Mouse (Mus musculus) hindbrain, embryonic 11.5 days (tissue): ENCODE measurements at regions not wholly inside any gene's neighbourhood (a gene's known extent, or its start where the extent isn't known, plus 50 kb on each side); places are given as distances from the start of the nearest gene placed in this dataset.

Experiments used
- ATAC-seq: fragments of 200-750 bp; cut with Nextera tagmentation; 2 replicates; pipeline ENCODE4 v1.8.0; 2017; ENCODE audit warnings: mild to moderate bottlenecking, moderate TSS enrichment, moderate library complexity; ENCODE audit not compliant: low FRiP score
- DNase-seq: peaks from one replicate; pipeline ENCODE4 v3.0.0-alpha.2; 2015; ENCODE audit warnings: low spot score
- H3K27ac ChIP-seq: fragments of 300-500 bp; sonication (generic); 2 replicates; pipeline ENCODE4 v1.5.1; 2014; ENCODE audit warnings: mild to moderate bottlenecking, low read depth, low read length
- H3K27me3 ChIP-seq: fragments of 300-500 bp; sonication (generic); 2 replicates; pipeline ENCODE4 v1.6.1; 2014; ENCODE audit warnings: mild to moderate bottlenecking, low read length, moderate library complexity, mixed read lengths; ENCODE audit not compliant: control insufficient read depth, insufficient read depth
- H3K36me3 ChIP-seq: fragments of 300-500 bp; sonication (generic); 2 replicates; pipeline ENCODE4 v1.6.1; 2014; ENCODE audit warnings: mild to moderate bottlenecking, low read length, moderate library complexity, mixed read lengths; ENCODE audit not compliant: control insufficient read depth, insufficient read depth
- H3K4me1 ChIP-seq: fragments of 300-500 bp; sonication (generic); replicated peaks from 2 replicates; pipeline ENCODE4 v1.6.1; 2014; ENCODE audit warnings: low read length, mixed read lengths; ENCODE audit not compliant: control insufficient read depth, insufficient read depth
- H3K4me2 ChIP-seq: fragments of 300-500 bp; sonication (generic); replicated peaks from 2 replicates; pipeline ENCODE4 v1.6.1; 2014; ENCODE audit warnings: mild to moderate bottlenecking, low read depth, low read length
- H3K4me3 ChIP-seq: fragments of 300-500 bp; sonication (generic); 2 replicates; pipeline ENCODE4 v1.5.1; 2014; ENCODE audit warnings: low read depth, low read length
- H3K9ac ChIP-seq: fragments of 300-500 bp; sonication (generic); 2 replicates; pipeline ENCODE4 v1.6.1; 2014; ENCODE audit warnings: low read depth, low read length
- H3K9me3 ChIP-seq: fragments of 300-500 bp; sonication (generic); 2 replicates; pipeline ENCODE4 v1.6.1; 2016; ENCODE audit warnings: low read length; ENCODE audit not compliant: control insufficient read depth
- WGBS: fragments of 180-500 bp; shearing (Covaris S2); extraction: QIAGEN DNeasy Blood & Tissue Kit; methylation state at CpG from one replicate; pipeline ENCODE4 v1.1.7; 2014; 5-methylcytosine and 5-hydroxymethylcytosine counted together

DNA sequence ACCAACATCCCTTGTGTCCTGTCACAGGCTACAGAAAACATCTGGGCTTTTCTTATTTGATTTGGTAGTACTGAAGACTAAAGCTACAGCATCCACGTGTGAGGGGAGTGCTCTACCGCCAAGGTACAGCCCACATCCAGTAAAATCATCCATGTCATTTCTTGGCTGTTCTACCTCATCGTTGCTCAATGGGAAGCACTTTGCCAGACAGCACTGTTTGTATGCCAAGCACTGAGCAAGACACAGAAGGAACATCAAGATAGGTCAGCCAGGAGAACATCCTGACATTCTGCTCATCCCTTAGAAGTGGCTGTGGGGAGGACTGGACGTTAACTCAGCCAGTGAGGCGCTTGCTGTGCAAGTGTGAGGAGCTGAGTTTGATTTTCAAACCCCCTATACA is 178.9 kb downstream of the Insig2 start:
- Histone ChIP-seq H3K27me3 (no peaks in the 10 kb centered on the region), H3K9me3 (no peaks in the 10 kb centered on the region), H3K27ac (no peak overlapping the region), H3K9ac (no peak overlapping the region), H3K4me3 (no peak overlapping the region), H3K4me2 (no peak overlapping the region), H3K4me1 (no peaks in the 10 kb centered on the region), H3K36me3 (no peaks in the 10 kb centered on the region)
- WGBS, result 83% methylated on average over 5 of the region's 5 CpGs
- no peak for DNase-seq
- ATAC-seq, result no peak

DNA sequence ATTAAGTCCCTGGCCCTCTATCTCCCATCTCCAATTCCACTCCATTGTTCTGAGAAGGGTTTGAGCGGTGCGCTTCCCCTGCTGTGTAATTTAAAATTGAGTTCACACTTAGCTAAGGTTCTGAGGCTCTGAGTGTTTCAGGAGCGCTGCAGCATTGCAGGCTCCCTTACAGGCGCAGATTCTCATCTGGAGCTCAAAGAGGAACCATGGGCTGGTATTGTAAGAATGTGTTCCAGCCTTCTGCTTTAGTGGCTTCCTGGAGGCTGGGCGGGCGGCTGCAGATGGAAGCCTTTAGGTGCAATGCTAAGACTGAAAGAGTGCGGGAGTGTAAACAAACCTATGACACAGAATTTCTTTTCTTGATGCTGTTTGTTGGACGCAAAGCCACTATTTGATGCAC is 177.8 kb downstream of the Insig2 start:
- DNase-seq, result no peak
- no peak overlapping the region for H3K27ac ChIP-seq
- H3K9me3 ChIP-seq, result no peaks in the 10 kb centered on the region
- no peaks in the 10 kb centered on the region for H3K27me3 ChIP-seq
- H3K4me2 ChIP-seq, result no peak overlapping the region
- H3K9ac ChIP-seq, result no peak overlapping the region
- no peaks in the 10 kb centered on the region for H3K36me3 ChIP-seq
- 37% methylated on average over 8 of the region's 8 CpGs for whole genome bisulfite sequencing
- no peak for ATAC-seq
- no peaks in the 10 kb centered on the region for H3K4me1 ChIP-seq
- H3K4me3 ChIP-seq, result no peak overlapping the region

DNA sequence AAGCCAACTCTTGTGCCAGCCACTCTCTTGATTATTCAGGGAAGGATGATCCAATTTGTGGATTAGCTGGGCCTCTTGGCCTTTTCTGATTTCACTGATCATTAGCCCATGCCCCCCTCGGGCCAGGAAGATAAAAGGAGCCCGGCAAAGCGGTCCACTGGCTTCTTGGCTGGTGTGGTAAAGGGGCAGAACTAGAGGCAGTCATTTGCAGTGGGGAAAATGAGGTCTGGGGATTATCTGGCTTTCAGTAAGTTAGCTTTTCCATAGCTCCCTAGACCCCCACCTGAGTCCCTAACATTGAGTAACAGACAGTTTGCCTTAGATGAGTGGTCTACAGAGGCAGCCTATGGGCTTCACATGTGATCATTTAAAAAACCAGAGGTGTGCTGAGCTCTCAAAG is 163.7 kb downstream of the Insig2 start:
- DNase-seq (no peak), ATAC-seq (no peak)
- Histone ChIP-seq H3K9ac (no peak overlapping the region), H3K27me3 (no peaks in the 10 kb centered on the region; the same call in none of the 2 replicates), H3K4me2 (no peak overlapping the region), H3K9me3 (no peaks in the 10 kb centered on the region), H3K36me3 (no peaks in the 10 kb centered on the region), H3K4me1 (no peaks in the 10 kb centered on the region), H3K4me3 (no peak overlapping the region), H3K27ac (no peak overlapping the region)
- 47% methylated on average over 3 of the region's 3 CpGs for WGBS

DNA sequence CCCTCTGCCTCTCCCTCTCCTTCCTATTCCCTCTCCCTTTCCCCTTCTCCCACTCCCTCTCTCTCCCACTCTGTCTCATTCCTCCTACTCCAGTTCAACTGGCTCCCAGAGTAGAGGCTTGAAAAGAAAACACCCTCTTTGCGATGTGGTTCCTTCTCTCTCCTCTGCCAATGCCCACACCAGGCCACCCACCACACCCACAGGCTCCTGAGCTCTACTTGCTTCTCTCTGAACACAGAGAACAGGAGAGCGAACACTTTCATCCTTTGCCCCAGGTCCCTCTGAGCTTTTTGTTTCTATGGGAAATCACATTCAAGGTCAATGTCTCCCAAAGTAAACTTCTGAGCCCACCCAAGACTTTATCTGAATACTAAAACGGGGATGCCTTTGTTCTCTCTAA is 155.8 kb downstream of the Insig2 start:
- Histone ChIP-seq H3K36me3 (no peaks in the 10 kb centered on the region), H3K27ac (no peak overlapping the region), H3K27me3 (peaks cover 22% of the 10 kb centered on the region), H3K9ac (no peak overlapping the region), H3K4me1 (peaks cover 4% of the 10 kb centered on the region; the same call in 1 of the 2 replicates), H3K4me3 (no peak overlapping the region), H3K4me2 (no peak overlapping the region), H3K9me3 (no peaks in the 10 kb centered on the region)
- no peak for ATAC-seq
- WGBS, result 4% methylated on average over 3 of the region's 3 CpGs
- DNase-seq, result peak; percentile 25

DNA sequence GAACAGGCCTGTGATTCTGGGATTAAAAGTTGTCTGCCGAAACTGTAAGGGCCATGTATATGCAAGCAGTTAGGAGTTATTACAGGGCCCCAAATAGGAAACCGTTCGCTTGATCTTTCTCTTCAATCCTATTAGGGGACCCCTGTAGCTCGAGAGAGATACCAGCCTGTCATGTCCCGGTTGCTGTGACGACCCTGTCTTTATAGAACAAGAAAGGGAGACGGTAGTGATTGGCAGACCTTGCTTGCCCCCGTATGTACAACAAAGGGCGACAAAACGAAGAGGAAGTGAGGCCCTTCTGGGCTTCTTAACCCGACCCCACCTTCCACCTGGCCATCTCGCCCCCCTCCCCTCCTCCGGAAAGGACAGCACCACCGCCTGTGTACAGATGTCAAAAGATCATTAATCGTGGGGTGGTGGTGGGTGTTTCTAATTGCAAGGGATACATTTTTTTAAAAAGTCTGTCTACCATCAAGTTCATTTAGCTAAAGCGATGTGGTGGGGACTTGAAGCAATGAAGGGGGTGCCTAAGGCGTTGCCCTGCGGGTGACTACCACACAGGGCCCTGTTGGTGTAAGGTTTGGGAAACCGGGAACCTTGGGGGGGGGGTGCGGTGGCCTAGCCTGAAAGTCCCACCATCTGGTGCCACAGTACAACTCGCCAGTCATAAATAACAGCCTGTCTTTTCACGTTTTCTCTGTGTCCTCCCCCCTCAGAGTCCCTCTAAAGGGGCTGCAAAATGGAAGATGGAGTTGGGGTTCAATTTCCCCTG is 155.1 kb downstream of the Insig2 start:
- H3K27ac ChIP-seq, result peak overlapping the region; percentile 60
- peak; percentile 70 for DNase-seq
- H3K9ac ChIP-seq, result peak overlapping the region; percentile 52
- H3K4me1 ChIP-seq, result peaks cover 4% of the 10 kb centered on the region; the same call in 1 of the 2 replicates
- peaks cover 22% of the 10 kb centered on the region for H3K27me3 ChIP-seq
- ATAC-seq, result peak; percentile 81
- no peaks in the 10 kb centered on the region for H3K9me3 ChIP-seq
- peak overlapping the region; percentile 44 for H3K4me2 ChIP-seq
- H3K36me3 ChIP-seq, result no peaks in the 10 kb centered on the region
- peak overlapping the region; percentile 16; the same call in 1 of the 2 replicates for H3K4me3 ChIP-seq
- 2% methylated on average over 22 of the region's 22 CpGs for WGBS

DNA sequence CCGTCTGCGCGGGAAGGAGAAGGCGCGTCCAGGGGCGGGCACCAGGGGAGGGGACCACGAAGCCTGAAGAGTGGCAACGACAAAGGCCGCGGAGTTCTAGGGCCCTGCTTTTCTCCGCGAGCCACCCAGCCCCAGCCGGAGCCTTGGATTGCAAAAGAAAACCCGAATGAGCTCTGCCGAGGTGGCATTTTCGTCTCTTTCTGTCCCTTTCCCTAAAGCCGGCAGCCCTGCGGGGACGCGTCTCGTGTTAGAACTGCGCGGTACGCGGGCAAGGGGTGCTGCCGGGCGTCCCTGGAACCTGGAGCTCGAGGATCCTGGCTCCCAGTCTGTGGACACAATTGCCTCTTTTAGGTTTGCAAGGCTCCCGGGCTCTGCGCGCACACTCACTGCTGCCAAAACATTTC is 154.5 kb downstream of the Insig2 start:
- DNase-seq (peak; percentile 66), ATAC-seq (peak; percentile 15)
- Histone ChIP-seq H3K9ac (peak overlapping the region; percentile 52), H3K4me3 (peak overlapping the region; percentile 16), H3K27ac (peak overlapping the region; percentile 60), H3K4me1 (peaks cover 4% of the 10 kb centered on the region; the same call in 1 of the 2 replicates), H3K9me3 (no peaks in the 10 kb centered on the region), H3K36me3 (no peaks in the 10 kb centered on the region), H3K27me3 (peaks cover 22% of the 10 kb centered on the region), H3K4me2 (peak overlapping the region; percentile 44)
- WGBS, result 0% methylated on average over 31 of the region's 31 CpGs

DNA sequence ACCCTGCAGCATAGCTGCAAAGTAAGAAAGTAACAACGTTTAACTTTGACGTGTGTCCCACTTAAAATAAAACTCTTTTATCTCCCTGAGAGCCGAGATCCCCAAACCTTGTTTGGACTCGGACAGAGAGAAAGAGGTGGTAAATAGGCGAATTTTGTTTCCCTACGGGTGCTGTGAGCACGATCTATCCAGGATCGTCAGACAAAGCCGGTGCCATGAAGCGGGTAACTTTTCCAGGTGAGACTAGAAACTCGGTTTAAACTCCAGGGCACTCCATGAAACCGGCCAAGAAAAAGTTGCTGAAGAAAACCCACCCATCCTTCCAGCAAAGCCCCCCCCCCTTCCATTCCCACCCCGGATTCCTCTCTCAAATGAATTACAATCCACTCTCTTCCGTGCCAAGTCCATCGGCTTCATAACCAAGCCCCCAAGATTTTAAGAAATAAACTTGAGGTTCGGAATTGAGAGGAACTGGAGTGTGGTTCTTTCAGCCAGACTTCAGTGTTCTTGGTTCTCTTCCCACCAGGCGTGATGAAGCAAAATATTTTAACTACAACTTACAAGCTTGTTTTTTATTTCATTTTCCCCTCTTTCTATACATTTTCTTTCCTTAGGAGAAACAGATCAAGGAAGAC is 153.7 kb downstream of the Insig2 start:
- Histone ChIP-seq H3K27me3 (peaks cover 21% of the 10 kb centered on the region), H3K4me2 (no peak overlapping the region), H3K27ac (peak overlapping the region; percentile 30; the same call in 1 of the 2 replicates), H3K36me3 (no peaks in the 10 kb centered on the region), H3K4me1 (peaks cover 4% of the 10 kb centered on the region; the same call in 1 of the 2 replicates), H3K9me3 (no peaks in the 10 kb centered on the region), H3K9ac (no peak overlapping the region), H3K4me3 (no peak overlapping the region)
- under 1% methylated on average over 17 of the region's 17 CpGs for WGBS
- DNase-seq (peak; percentile 56), ATAC-seq (no peak)

DNA sequence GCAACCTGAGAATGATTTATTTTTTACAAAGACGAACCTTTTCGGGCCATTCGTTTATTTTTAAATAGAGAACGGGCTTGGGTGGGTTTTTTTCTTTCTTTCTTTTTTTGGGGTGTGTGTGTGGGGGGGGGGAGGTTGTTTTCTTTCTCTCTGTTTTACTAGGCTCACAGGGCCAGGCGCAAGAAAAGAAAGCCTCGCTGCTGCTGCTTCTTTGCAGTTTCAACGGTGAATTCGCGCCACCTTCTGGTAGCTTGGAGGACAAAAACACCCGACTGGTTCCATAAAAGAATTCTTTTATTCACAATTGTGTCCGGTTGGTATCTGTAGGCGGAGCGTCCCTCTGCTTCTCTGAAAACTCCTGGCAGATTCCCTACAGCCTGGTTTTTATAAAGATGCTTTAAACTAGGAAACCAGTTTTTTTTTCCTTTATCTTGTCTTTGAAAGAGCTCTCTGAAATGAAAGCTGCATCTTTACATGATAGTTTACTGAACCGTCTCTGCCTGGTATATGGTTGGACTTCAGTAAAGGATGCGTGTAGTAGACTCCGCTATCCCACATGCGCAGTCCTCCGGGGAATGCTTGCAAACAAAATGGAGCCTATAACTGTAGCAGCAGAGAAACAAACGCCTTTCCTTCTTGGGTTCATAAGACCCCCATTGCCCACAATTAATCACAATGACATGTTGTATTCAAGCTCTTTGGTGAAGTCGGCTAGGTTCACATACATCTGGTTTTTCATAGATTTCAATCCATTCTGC is 151.9 kb downstream of the Insig2 start:
- Histone ChIP-seq H3K27ac (no peak overlapping the region), H3K4me3 (no peak overlapping the region), H3K9me3 (no peaks in the 10 kb centered on the region), H3K4me2 (no peak overlapping the region), H3K9ac (no peak overlapping the region), H3K27me3 (peaks cover 17% of the 10 kb centered on the region), H3K4me1 (peaks cover 4% of the 10 kb centered on the region; the same call in 1 of the 2 replicates), H3K36me3 (no peaks in the 10 kb centered on the region)
- 14% methylated on average over 20 of the region's 20 CpGs for WGBS
- DNase-seq (peak; percentile 90), ATAC-seq (peak; percentile 39; the same call in 1 of the 2 replicates)
